Mouse (Mus musculus): Measurements from ENCODE around the gene Chrm5.

DNA sequence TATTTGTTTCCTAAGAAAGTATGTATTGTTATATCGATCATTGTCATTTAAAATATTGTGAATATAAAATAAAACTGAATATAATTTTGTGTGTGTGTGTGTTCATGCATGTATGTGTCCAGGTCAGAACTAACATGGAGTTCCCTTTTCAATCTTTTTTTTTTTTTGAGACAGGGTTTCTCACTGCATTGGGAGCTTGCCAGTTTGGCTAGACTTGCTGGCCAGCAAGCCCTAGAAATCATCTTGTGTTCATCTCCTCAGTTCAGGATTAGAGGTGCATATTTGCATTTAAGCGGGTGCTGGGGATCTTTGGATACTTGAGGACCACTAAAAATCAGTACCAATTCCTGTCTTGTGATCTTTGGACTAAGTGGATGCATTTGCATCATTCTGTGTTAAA, 8.5 kb downstream of the Chrm5 start:
- no peak for TF ChIP-seq GATA1 (IDR thresholded peaks at IDR 0.05; ENCODE audit: borderline replicate concordance, low read length)
- no peak for TF ChIP-seq CTCF (IDR thresholded peaks at IDR 0.05; ENCODE audit: low read depth, low read length)

All from G1E (cell line).